Mouse (Mus musculus): ENCODE data around the gene Aadacl2. TPM values are rescaled to one million over a fixed set of nuclear protein-coding genes. Genes with fewer than 3 reads are reported as not detected.

The Aadacl2 gene
- not detected for total RNA-seq (2021)
- long read RNA-seq, experiment 1, result 0 reads
- long read RNA-seq, experiment 2, result 0 reads

DNA sequence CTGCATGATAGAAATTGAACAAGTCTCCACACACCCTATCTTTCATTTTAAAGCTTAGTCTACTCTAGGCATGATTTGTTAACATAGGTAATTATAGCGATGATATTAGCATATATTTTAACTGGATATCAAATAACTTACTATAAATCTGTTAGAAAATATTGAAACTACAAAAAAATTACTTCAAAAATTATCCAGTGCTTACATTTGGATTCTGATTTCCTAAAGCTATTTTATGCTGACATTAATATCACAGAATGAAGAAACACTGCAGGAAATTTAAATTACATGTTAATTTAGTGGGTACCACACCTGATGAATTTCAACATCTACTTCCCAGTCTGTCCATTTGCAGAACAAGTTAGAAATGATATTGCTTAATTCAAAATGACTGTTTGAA lies at the start of gene Aadacl2:
Aadacl2 (plus strand) TSS at position 301 of the 400 bp plus-strand sequence.
- DNase-seq (ENCODE audit: low spot score in 2 of 2), result no peak

- no peak for DNase-seq (ENCODE audit: low spot score in 2 of 2)
These were observed 35.7 kb upstream of the Aadacl2 start for GRCm38 (mm10) chr3:59970891-59971290.

GRCm38 (mm10) chr3:59974591-59974990 lies 32.0 kb upstream of the Aadacl2 start:
- DNase-seq (ENCODE audit: low spot score in 2 of 2), result no peak

GRCm38 (mm10) chr3:60003622-60004021 lies 2.9 kb upstream of the Aadacl2 start:
- DNase-seq (ENCODE audit: low spot score in 2 of 2), result no peak

- DNase-seq (ENCODE audit: low spot score in 2 of 2), result no peak
These were observed 18.9 kb downstream of the Aadacl2 start, which contains the start of gene Aadac for GRCm38 (mm10) chr3:60025417-60025816. Gene Aadac (plus strand): TSS chr3:60025717.

- DNase-seq (ENCODE audit: low spot score in 2 of 2), result no peak
These were observed 25.0 kb downstream of the Aadacl2 start for GRCm38 (mm10) chr3:60031511-60031910.

DNA sequence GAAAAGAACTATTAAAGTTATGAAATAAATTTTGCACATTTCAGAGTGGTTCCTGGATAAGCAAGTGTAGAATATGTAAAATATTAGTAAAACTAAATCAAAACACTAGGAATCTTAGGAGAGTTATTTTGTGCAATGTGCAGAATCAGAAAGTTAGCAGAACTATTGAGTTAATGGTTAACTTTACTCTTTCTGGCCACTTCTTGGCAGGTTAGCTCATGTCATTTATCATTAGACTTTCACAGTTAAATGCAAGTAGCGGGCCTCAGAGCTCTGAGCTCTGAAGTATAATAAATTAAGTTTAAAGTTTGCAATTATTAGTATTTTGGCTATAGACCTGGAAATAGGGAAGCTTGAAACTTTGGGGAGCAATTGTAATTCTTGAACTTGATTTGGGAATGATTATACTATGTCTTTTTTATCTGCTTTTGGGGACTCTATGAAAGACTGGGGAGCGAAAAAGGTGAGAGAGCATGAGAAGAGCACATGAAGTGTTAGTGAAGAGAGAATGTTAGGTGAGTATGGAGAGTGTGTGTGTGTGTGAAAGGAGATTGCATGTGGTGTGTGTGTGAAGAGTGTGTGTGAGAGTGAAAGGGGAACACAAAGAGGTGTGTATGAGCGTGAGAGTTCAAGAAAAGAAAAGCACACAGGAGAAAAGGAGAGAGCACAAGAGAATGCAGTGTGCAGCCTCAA lies 39.8 kb downstream of the Aadacl2 start:
- no peak for DNase-seq (ENCODE audit: low spot score in 2 of 2)

DNA sequence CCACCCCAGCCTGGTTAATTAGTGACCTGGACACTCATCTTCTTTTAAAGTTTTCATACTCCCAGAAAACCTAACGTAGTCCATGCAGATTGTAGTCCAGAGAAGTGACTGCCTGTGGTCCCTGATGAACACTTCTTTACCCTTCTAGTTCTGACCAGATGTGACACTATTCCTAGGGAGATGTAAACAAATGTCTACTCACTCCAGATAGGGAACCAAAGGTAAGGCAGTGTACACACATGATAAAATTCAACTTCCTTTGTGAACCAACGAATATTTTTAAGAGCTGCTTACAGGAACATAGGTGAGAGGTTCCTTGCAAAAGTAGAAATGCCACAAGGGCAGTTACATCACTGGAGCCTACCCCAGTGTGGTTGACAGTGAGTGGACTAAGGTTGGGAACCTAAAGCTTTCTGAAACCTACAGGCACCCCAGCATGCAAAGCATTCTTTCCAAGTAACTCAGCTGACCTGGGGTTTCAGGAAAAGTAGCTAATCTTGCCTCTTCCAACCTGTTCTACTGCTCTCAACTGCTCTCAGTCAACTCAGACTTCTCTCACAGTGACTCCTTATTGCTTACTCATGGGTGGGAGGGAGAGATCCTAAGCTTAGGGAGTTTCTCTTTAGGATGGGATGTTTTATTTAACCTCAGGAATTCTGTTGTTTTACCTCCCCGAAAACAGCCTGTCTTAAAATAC lies 46.8 kb downstream of the Aadacl2 start:
- DNase-seq (ENCODE audit: low spot score in 2 of 2), result no peak

- DNase-seq (ENCODE audit: low spot score in 2 of 2), result no peak
These were observed 47.4 kb downstream of the Aadacl2 start for GRCm38 (mm10) chr3:60053931-60054330.

DNA sequence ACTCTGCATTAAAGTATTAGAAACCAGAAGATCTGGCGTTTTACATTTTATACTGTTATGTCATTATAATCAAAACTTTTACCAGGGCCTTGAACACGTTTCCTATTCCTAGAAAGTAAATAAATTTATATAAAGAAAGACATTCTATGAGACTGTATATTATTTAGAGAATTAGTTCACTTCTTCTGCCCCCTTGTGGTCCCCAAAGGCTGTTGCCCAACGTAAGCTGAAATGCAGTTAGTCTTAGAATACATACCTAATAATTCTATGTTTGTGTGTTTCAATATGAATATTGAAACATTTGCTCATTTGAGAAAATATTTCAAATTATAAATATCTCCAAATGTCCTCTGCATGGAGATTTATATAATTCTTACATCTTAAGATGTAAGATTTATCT lies 49.9 kb downstream of the Aadacl2 start:
- DNase-seq (ENCODE audit: low spot score in 2 of 2), result no peak

- DNase-seq (ENCODE audit: low spot score in 2 of 2), result no peak
These were observed 50.7 kb downstream of the Aadacl2 start for GRCm38 (mm10) chr3:60057070-60057808.

DNA sequence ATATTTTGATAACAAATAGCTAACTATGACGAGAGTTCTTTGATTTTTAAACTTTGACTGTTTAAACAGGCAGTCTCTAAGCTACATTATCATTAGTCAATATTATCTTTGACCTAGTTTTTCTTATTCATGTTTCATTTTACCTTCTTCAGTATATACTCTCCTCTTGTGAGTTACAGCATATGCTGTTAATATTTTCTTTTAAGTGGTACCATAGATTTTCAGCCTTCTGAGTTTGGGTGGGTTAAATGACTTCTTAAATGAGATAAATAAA lies 51.2 kb downstream of the Aadacl2 start:
- DNase-seq (ENCODE audit: low spot score in 2 of 2), result no peak

Other genes with a start within 250 kb of the Aadacl2 start
- gene Gm8298, start 145.7 kb upstream of the Aadacl2 start, total RNA-seq (2021), result not detected
- not detected for gene C130079G13Rik, start 81.5 kb upstream of the Aadacl2 start, total RNA-seq (2021)
- 10 to 100 TPM in 1 of 2 experiments, 1 to 10 TPM in 1; 5.9 to 27.2 TPM for gene Aadac, start 19.0 kb downstream of the Aadacl2 start, total RNA-seq (2021)
- 1 to 10 TPM in 1 of 2 experiments, under 1 TPM in 1; 0.65 to 1.9 TPM for gene Sucnr1, start 75.1 kb downstream of the Aadacl2 start, total RNA-seq (2021)